Mouse (Mus musculus) thymus, postnatal 25 days (tissue): ENCODE measurements around the gene Adam8.

Experiments used
- DNase-seq: peaks from one replicate; pipeline ENCODE4 v3.0.0; 2022

The Adam8 gene

DNA sequence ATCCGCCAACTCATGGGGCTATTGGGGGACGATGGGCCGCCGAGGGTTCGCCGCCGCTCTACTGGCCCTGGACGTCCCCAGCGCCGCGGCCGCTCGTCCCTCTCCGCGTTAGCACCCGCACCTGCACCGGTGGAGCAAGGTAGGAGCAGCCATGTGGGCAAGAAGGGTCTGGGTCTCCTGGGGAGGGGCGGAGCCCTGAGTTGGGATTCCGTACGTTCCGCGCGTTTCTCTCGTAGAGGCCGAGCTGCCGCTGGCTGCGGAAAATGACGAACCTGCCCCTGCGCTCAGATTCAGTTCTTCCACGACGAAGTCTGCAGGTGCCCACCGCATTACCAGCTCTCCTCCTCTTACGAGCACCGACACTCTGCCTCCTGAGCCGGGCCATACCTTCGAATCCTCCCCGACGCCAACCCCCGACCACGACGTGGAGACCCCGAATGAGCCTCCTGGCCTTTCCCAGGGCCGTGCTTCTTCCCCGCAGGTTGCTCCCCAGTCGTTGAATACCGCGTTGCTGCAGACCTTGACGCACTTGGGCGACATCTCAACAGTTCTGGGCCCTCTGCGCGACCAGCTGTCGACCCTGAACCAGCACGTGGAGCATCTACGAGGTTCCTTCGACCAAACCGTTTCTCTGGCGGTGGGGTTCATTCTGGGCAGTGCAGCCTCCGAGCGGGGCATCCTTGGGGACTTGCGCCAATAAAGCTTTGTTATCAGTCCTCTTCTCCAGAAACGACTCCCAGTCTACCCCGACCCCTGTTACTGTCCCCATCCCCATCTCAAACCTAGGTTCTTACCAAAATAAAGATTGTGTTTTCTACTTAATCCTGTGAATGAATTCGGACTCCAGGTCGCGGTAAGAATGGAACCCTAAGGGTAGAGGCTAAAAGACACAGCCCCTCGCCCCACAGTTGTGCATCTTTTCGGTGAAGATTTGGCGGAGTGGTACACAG, 47.8 kb downstream of the Adam8 start:
- no peak for DNase-seq

DNA sequence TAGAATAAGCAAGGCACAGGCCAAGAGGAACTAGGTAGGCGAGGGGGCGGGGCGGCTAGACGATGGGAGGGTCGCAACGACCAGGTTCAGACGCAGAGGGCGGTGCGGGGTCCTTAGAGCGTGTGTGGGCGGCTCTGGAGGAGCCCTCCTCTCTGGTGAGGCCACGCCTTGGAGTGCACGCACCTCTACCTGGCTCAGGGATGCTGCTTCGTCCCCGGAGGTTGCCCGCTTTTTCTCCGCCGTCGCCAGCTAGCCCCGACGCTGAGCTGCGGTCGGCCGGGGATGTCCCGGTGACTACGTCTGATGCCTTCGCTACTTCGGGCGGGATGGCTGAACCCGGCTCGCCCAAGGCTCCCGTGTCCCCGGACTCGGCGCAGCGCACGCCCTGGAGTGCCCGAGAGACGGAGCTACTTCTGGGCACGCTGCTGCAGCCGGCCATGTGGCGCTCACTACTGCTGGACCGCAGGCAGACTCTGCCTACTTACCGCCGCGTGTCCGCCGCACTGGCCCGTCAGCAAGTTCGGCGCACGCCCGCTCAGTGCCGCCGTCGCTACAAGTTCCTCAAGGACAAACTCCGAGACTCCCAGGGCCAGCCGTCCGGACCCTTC, 48.6 kb downstream of the Adam8 start, which contains the start of gene Utf1:
Gene Utf1, plus strand, starts transcription at position 116 of the 608 bp plus-strand sequence.
- peak; percentile 10 for DNase-seq

DNA sequence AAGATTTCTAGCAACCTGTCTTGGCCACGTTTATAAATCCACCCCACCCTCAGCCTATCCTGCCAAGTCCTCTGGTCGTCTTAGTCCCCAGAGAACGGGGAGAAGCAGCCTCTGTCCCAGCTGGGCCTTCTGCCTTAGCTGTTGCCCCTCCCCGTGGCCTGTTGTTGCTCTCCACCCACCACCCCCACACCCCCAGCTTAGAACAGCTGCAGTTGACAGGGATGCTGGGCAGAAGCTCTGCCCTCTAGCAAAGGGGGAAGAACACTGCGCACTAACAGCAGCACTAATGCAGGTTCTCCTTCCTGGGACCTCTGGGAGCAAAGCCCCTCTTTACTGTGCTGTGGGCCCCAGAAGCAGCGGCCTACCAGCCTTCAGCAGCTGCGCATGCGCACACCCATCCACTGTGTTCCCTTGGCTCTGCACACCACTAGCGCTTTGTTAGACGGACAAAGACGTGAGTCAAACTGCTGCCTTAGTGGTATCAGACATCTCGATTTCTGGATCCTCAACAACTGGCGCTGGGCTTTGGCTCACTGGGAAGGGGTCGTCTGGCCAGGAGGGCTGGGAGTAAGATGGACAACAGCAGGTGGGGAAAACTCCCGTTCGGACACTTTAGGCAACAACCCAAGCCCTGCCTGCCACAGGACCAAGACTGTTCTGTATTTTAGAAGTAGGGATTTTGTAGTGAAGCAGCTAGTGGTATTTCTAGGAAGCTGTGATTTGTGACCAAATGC, 51.7 kb downstream of the Adam8 start:
- DNase-seq = no peak

GRCm38 (mm10) chr7:139937810-139938209, 54.6 kb downstream of the Adam8 start:
- no peak for DNase-seq

GRCm38 (mm10) chr7:139937138-139937537, 55.2 kb downstream of the Adam8 start:
- no peak for DNase-seq

GRCm38 (mm10) chr7:139936705-139937104, 55.7 kb downstream of the Adam8 start:
- no peak for DNase-seq

DNA sequence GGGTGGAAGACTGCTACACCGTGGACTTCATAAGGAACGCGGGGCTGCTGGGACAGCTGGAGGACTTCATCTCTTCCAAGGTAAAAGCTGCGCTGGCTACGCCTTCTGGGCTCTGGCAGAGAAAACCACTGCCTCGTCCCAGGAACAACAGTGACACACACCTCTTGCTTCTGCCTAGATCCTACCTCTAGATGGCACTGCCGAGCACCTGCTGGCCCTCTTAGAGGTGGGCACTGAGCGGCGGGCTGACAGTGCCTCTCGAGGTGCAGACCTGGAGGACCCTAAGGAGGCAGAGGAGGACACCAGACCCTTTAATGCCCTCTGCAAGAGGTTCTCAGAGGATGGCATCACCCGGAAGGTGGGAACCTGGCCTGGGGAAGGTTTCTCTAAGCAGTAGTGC, 61.6 kb downstream of the Adam8 start:
- DNase-seq = peak; percentile 56
